Mouse (Mus musculus) left cerebral cortex, adult 2 months (tissue): Measurements from ENCODE around the gene Rhbdl2. TPM values are rescaled to one million over a fixed set of nuclear protein-coding genes. Genes with fewer than 3 reads are reported as not detected.
A peak's percentile ranks its signal among the peaks of the same experiment; 100 is the strongest.

Experiments used
- DNase-seq, 2 experiments: peaks; one replicate each; pipeline ENCODE4 v3.0.0; 2021 to 2022; ENCODE audit warnings: low spot score in 2 of 2, mixed read lengths in 1 of 2; ENCODE audit errors: extremely low spot score in 1 of 2
- H3K27ac ChIP-seq: fragments of 200-600 bp; 2 replicates; pipeline ENCODE4 v1.8.1; 2022
- H3K4me3 ChIP-seq: fragments of 200-600 bp; 2 replicates; pipeline ENCODE4 v1.8.1; 2022
- CTCF ChIP-seq: fragments of 200-600 bp; IDR thresholded peaks from 2 replicates; pipeline ENCODE4 v1.8.1; 2022; ENCODE audit warnings: antibody characterized with exemption, mild to moderate bottlenecking, moderate library complexity
- intact Hi-C: fragments of 180-260 bp; cut with DNase I; formaldehyde crosslinking; loops from one replicate; pipeline ENCODE4 v1.15.1; 2025
- total RNA-seq, 2 experiments: library from RNA; stranded (reverse); gene quantifications; 2 replicates each; pipeline ENCODE4 v1.2.3; 2021

Gene Rhbdl2
- total RNA-seq, 2 experiments from 2014 or later = 0.61 to 0.72 TPM

DNA sequence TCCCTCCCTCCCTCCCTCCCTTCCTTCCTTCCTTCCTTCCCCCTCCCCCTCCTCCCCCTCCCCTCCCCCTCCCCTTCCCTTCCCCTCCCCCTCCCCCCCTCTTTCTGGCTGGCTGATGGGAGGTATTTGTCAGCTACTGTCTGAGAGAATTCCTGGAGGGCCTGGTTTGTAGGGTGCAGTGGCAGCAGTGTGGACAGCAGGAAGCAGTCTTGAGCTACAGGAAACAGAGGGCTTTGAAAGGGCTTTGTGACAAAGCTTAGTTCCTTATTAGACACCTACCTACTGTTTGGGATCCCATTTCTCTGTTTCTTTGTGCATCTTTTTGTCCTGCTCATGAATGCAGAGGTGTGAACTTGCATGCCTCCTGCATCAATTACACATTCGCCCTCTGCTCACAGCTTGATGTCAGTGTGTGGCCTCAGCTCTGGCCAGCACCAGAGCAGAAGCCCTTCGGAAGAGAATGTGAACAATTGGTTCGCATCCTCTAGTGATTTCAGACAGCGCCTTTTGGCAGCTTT lies 31.5 kb downstream of the Rhbdl2 start:
- peak; percentile 43 for TF ChIP-seq CTCF
- intact Hi-C loops = loop anchor here (1.0 kb wide), 1 partner anchor 78 kb away; no protein-coding TSS in a partner anchor
- Histone ChIP-seq H3K4me3 (no peak overlapping the region), H3K27ac (no peak overlapping the region)
- DNase-seq = no peak

DNA sequence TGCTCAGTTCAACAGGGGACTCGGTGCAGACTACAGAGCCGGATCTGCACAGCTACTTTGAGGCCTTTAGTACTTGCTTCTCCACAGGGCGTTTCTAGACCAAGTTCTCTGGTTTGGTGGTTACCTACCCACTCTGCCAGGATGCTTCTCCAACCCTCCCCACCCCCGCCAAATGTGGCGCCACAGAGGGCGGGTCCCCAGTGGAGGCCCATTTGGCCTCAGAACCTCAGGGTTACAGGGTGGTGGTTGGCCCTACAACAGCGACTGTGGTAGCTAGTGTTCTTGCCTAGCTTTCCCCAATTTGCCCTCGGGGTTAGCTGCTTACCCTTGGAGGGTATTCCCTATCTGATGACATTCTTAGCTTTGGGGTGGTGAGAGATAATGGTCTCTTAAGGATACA lies 54.5 kb downstream of the Rhbdl2 start:
- TF ChIP-seq CTCF = no peak
- H3K27ac ChIP-seq = no peak overlapping the region
- DNase-seq = no peak
- H3K4me3 ChIP-seq = no peak overlapping the region
- intact Hi-C loops = no loop called here

DNA sequence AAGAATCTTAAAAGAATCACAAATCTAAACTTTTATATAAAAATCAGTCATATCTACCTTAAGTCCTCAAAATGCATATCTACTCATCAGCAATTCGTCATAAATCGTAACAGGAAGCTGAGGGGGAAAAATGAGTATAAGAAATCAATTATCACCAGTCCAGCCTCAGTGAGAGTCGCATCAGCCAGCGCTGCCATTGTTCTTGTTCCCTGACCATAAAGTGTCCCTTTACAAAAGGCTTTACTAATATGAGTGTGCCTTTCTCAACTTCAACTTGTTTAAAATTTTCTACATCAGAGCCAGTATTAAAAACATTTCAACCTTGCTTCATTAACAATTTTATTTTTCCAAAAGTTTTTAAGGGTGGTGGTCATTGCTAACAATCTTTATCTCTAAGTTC lies 69.2 kb downstream of the Rhbdl2 start:
- intact Hi-C loops = no loop called here
- no peak overlapping the region for H3K4me3 ChIP-seq
- H3K27ac ChIP-seq = no peak overlapping the region
- TF ChIP-seq CTCF = no peak
- no peak for DNase-seq

DNA sequence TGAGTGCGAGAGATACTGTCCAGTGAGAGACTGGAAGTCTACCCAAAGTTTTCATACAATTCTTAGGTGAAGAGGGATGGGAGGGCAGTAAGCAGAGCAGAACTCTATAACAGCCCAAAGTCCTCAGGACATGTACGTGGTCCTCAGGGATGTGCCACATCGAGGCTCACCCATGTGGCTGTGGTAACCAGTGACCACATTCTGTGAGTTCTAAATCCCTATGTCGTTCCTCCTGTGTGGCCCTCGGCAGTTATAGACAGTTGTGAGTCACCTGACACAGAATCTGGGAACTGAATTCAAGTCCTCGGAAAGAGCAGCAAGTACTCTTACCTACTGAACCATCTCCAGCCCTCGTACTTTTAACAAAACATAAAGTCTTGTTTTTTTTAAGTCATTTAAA lies 70.4 kb downstream of the Rhbdl2 start:
- TF ChIP-seq CTCF = no peak
- H3K4me3 ChIP-seq = no peak overlapping the region
- no peak for DNase-seq
- intact Hi-C loops = no loop called here
- no peak overlapping the region for H3K27ac ChIP-seq

DNA sequence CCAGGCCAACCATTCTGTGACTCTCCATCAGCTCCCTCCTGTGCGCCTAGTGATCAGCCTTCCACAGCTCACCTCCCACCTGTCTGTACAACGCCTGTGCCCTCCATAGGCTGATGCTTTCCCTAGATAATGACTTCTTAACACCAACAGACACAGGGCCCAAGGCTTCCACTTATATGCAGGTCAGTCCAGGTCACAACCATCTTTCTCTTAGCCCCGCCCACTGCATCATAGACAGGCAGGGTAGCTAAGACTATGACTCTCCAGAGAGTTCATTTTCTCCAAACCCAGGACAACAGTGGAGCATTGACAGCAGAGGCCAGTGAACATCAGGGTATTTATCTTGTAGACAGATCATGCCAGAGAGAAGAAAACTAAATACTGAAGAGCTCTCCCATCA lies 71.7 kb downstream of the Rhbdl2 start, which contains the start of gene 4933427I04Rik:
Gene 4933427I04Rik, plus strand, starts transcription at position 301 of the 400 bp plus-strand sequence.
- TF ChIP-seq CTCF = no peak
- Histone ChIP-seq H3K27ac (no peak within 1 kb of the TSS), H3K4me3 (no peak within 1 kb of the TSS)
- intact Hi-C loops = no loop called here
- DNase-seq = no peak

DNA sequence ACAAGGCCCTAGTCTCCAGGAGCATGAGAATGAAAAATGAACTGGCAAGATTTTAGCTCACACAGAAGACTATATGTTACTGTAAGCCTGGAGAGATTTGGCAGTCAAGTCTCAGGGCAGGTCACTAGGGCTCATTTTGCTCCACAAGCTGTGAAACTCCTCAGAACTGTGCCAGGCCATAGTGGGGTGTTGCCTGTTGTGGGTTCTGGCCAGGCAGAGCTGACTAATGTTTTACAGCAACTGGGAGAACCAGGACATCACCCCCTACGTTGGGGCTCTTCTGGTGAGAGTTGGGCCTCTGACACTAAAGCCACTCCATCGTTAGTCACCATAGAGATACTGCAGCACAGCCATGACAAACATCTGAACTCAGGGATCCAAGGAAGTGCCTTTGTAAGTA lies 72.1 kb downstream of the Rhbdl2 start:
- intact Hi-C loops = no loop called here
- DNase-seq = no peak

DNA sequence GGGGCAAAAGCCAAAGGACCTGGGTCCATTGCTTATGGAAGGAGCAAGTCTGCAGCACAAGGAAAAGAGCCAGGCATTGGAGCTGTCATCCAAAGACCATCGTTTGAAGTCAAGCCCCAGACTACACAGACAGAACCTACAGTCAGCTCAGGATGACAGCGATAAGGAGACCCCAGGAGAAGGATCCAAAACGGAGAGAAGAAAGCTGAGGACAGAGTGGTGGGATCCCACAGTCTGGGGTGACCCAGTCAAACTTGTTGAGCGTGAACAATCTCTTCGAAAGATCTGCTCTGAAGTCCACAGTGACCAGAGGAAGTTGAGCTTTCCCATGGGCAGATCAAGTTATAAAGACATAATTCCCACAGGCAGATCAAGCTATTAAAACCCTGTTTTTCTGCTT lies 72.9 kb downstream of the Rhbdl2 start:
- H3K4me3 ChIP-seq = no peak overlapping the region
- TF ChIP-seq CTCF = no peak
- intact Hi-C loops = no loop called here
- DNase-seq = no peak
- H3K27ac ChIP-seq = no peak overlapping the region

More for the DNA sequence above, 72.1 kb downstream of the Rhbdl2 start:
- Histone ChIP-seq H3K27ac (no peak overlapping the region), H3K4me3 (no peak overlapping the region)
- no peak for TF ChIP-seq CTCF

Other genes with a start within 250 kb of the Rhbdl2 start
- gene Macf1, start 103.5 kb upstream of the Rhbdl2 start, total RNA-seq = 100 to 1,000 TPM; 242 to 255 TPM
- gene Ndufs5, start 69.7 kb upstream of the Rhbdl2 start, total RNA-seq = 100 to 1,000 TPM; 184 to 196 TPM
- 10 to 100 TPM; 60.7 to 61.0 TPM for gene Akirin1, start 37.5 kb upstream of the Rhbdl2 start, total RNA-seq
- gene 4933427I04Rik, start 71.8 kb downstream of the Rhbdl2 start, total RNA-seq = not detected
- 10 to 100 TPM; 10.0 to 16.8 TPM for gene Mycbp, start 117.0 kb downstream of the Rhbdl2 start, total RNA-seq
- gene Rragc, start 129.6 kb downstream of the Rhbdl2 start, total RNA-seq = 10 to 100 TPM; 55.3 to 61.5 TPM
- gene 4930535I16Rik, start 130.1 kb downstream of the Rhbdl2 start, total RNA-seq = not detected